Mouse (Mus musculus) left cerebral cortex, adult 2 months (tissue): ENCODE measurements around the gene Atpif1. TPM values are rescaled to one million over a fixed set of nuclear protein-coding genes. Genes with fewer than 3 reads are reported as not detected.
"Not testable (repeated sequence)": the region's sequence is repeated elsewhere in the genome, so short reads cannot be mapped to it uniquely, and the experiment has no call there.

Source experiments
- DNase-seq, 2 experiments: peaks; one replicate each; pipeline ENCODE4 v3.0.0; 2021 to 2022; ENCODE audit warnings: low spot score in 2 of 2, mixed read lengths in 1 of 2; ENCODE audit errors: extremely low spot score in 1 of 2
- H3K27ac ChIP-seq: fragments of 200-600 bp; 2 replicates; pipeline ENCODE4 v1.8.1; 2022
- H3K4me3 ChIP-seq: fragments of 200-600 bp; 2 replicates; pipeline ENCODE4 v1.8.1; 2022
- CTCF ChIP-seq: fragments of 200-600 bp; IDR thresholded peaks from 2 replicates; pipeline ENCODE4 v1.8.1; 2022; ENCODE audit warnings: antibody characterized with exemption, mild to moderate bottlenecking, moderate library complexity
- intact Hi-C: fragments of 180-260 bp; cut with DNase I; formaldehyde crosslinking; loops from one replicate; pipeline ENCODE4 v1.15.1; 2025
- total RNA-seq, 2 experiments: library from RNA; stranded (reverse); gene quantifications; 2 replicates each; pipeline ENCODE4 v1.2.3; 2021

Gene Atpif1
- total RNA-seq, 2 experiments from 2014 or later = 430 to 458 TPM

DNA sequence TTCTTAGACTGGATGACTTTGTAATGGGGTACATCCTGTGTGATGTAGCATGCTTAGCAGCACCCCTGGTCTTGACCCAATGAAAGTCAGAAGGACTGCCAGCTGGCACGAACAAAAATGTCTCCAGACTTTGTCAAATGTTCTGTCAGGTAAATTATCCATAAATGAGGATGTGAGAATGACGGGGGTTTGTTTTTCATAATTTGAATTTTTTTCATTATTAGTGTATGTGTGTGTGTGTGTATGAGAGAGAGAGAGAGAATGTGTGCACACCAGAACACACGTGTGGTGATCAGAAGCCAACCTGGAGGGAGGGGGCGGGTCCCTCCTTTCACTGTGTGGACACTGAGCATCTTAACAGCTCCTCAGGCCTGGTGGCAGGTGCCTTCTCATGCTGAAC, 49.2 kb downstream of the Atpif1 start:
- intact Hi-C loops = no loop called here
- TF ChIP-seq CTCF = no peak
- no peak for DNase-seq
- Histone ChIP-seq H3K27ac (no peak overlapping the region), H3K4me3 (no peak overlapping the region)

DNA sequence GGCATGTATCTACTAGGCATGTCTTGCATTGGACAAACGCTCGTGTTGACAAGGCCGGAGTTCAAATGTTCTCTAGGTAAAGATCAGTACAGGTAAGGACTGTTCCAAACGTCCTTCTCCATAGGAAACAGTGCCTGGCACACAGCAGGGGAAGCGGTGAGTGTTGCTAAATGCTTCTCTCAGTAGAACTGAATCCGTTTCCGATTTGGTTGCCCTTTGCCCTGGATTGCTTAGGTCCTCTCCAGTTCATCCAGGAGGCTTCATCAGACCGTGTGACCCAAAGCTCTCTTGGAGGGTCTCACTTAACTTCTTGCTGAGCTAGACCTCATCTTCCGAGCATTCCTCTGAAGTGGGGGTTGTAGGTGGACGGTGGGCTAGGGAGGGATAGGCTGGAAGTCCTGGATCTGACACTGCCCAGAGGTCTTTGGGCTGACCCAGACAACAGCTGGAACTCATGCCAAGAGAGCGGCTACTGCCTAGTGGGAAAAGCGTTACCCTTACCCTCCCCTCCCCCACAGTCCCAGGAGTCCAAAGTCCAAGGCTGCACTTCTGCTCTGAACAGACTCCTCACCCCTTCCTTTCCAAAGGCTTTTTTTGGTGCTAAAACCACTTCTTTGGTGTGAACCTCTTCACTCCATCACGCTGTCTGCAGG, 50.4 kb downstream of the Atpif1 start:
- intact Hi-C loops = no loop called here
- TF ChIP-seq CTCF = no peak

DNA sequence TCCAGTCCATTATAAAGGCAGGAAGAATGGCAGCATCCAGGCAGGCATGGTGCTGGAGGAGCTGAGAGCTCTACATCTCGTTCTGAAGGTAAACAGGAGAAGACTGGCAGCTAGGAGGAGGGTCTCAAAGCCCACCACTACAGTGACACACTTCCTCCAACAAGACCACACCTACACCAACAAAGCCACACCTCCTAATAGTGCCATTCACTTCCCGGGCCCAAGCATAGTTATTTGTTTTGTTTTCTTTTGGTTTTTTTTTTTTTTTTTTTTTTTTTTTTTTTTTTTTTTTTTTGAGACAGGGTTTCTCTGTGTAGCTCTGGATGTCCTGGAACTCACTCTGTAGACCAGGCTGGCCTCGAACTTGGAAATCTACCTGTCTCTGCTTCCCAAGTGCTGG, 51.4 kb downstream of the Atpif1 start:
- H3K4me3 ChIP-seq, H3K27ac ChIP-seq, intact Hi-C loops, DNase-seq: not testable (repeated sequence)

More for the DNA sequence above, 50.4 kb downstream of the Atpif1 start:
- no peak overlapping the region for H3K4me3 ChIP-seq
- no peak overlapping the region for H3K27ac ChIP-seq
- no peak for DNase-seq

Other genes with a start within 250 kb of the Atpif1 start
- gene Rab42, start 230.3 kb downstream of the Atpif1 start, total RNA-seq = 1 to 10 TPM; 1.6 to 2.6 TPM
- 10 to 100 TPM; 22.4 to 24.9 TPM for gene Trnau1ap, start 204.1 kb downstream of the Atpif1 start, total RNA-seq
- 10 to 100 TPM; 13.0 to 14.3 TPM for gene Rcc1, start 180.1 kb downstream of the Atpif1 start, total RNA-seq
- 1 to 10 TPM; 9.1 to 9.8 TPM for gene Phactr4, start 111.2 kb downstream of the Atpif1 start, total RNA-seq
- gene Med18, start 69.7 kb downstream of the Atpif1 start, total RNA-seq = 10 to 100 TPM in 1 of 2 experiments, 1 to 10 TPM in 1; 8.8 to 10.1 TPM
- 10 to 100 TPM; 10.4 to 10.7 TPM for gene Sesn2, start 23.2 kb downstream of the Atpif1 start, total RNA-seq
- 10 to 100 TPM; 91.4 to 92.9 TPM for gene Dnajc8, start 1.9 kb upstream of the Atpif1 start, total RNA-seq
- 1 to 10 TPM in 1 of 2 experiments, under 1 TPM in 1; 1.00 to 1.2 TPM for gene Ptafr, start 30.4 kb upstream of the Atpif1 start, total RNA-seq
- gene Eya3, start 105.3 kb upstream of the Atpif1 start, total RNA-seq = 10 to 100 TPM; 31.0 to 33.5 TPM
- gene Xkr8, start 198.9 kb upstream of the Atpif1 start, total RNA-seq = 1 to 10 TPM; 2.5 to 3.3 TPM
- 1 to 10 TPM; 4.3 to 4.4 TPM for gene Smpdl3b, start 223.6 kb upstream of the Atpif1 start, total RNA-seq
- 10 to 100 TPM; 13.0 to 16.2 TPM for gene Rpa2, start 234.7 kb upstream of the Atpif1 start, total RNA-seq